Mouse (Mus musculus) neural tube, embryonic 11.5 days (tissue): ENCODE results near the gene Sel1l3. TPM values are rescaled to one million over a fixed set of nuclear protein-coding genes. Genes with fewer than 3 reads are reported as not detected.

Source experiments
- ATAC-seq: fragments of 200-750 bp; cut with Nextera tagmentation; 2 replicates; pipeline ENCODE4 v1.8.0; 2017; ENCODE audit warnings: moderate number of reproducible peaks, mild to moderate bottlenecking, moderate TSS enrichment, moderate library complexity; ENCODE audit not compliant: insufficient read depth, low FRiP score, low TSS enrichment
- DNase-seq: peaks from one replicate; pipeline ENCODE4 v3.0.0-alpha.2; 2015; ENCODE audit warnings: low spot score
- H3K27ac ChIP-seq: fragments of 300-500 bp; sonication (generic); 2 replicates; pipeline ENCODE4 v1.5.1; 2014; ENCODE audit warnings: low read depth, mild to moderate bottlenecking, low read length
- H3K27me3 ChIP-seq: fragments of 300-500 bp; sonication (generic); 2 replicates; pipeline ENCODE4 v1.6.1; 2014; ENCODE audit warnings: mild to moderate bottlenecking, low read length, mixed read lengths; ENCODE audit not compliant: control insufficient read depth, insufficient read depth
- H3K36me3 ChIP-seq: fragments of 300-500 bp; sonication (generic); 2 replicates; pipeline ENCODE4 v1.6.1; 2014; ENCODE audit warnings: mild to moderate bottlenecking, low read length, moderate library complexity, mixed read lengths; ENCODE audit not compliant: control insufficient read depth, insufficient read depth
- H3K4me1 ChIP-seq: fragments of 300-500 bp; sonication (generic); 2 replicates; pipeline ENCODE4 v1.6.1; 2014; ENCODE audit warnings: low read length, mixed read lengths; ENCODE audit not compliant: control insufficient read depth, insufficient read depth
- H3K4me2 ChIP-seq: fragments of 300-500 bp; sonication (generic); 2 replicates; pipeline ENCODE4 v1.6.1; 2014; ENCODE audit warnings: low read depth, mild to moderate bottlenecking, moderate library complexity
- H3K4me3 ChIP-seq: fragments of 300-500 bp; sonication (generic); 2 replicates; pipeline ENCODE4 v1.5.1; 2014; ENCODE audit warnings: low read depth, low read length
- H3K9ac ChIP-seq: fragments of 300-500 bp; sonication (generic); 2 replicates; pipeline ENCODE4 v1.6.1; 2014; ENCODE audit warnings: mild to moderate bottlenecking, low read length
- H3K9me3 ChIP-seq: fragments of 300-500 bp; sonication (generic); 2 replicates; pipeline ENCODE4 v1.6.1; 2016; ENCODE audit warnings: low read length; ENCODE audit not compliant: control insufficient read depth
- WGBS: fragments of 180-500 bp; shearing (Covaris S2); extraction: QIAGEN DNeasy Blood & Tissue Kit; methylation state at CpG from one replicate; pipeline ENCODE4 v1.1.7; 2014; 5-methylcytosine and 5-hydroxymethylcytosine counted together
- polyA plus RNA-seq: library from polyadenylated mRNA; unstranded; fragments of >200 nt; fragmentation: Nextera tagmentation; extraction: Ambion mirVana; gene quantifications from 2 replicates; pipeline ENCODE4 v1.2.1, GENCODE M21; 2014

The Sel1l3 gene
- polyA plus RNA-seq, 1 experiment from 2014 or later, result 3.4 TPM

- H3K27ac ChIP-seq, result no peak overlapping the region
- no peak overlapping the region for H3K4me3 ChIP-seq
- H3K36me3 ChIP-seq, result no peaks in the 10 kb centered on the region
- H3K4me1 ChIP-seq, result 0 out of 2 replicates have a peak, but pooled peaks cover 4% of the 10 kb centered on the region
- no peaks in the 10 kb centered on the region for H3K27me3 ChIP-seq
- no peak overlapping the region for H3K4me2 ChIP-seq
- no peaks in the 10 kb centered on the region for H3K9me3 ChIP-seq
- WGBS, result 68% methylated on average over 10 of the region's 10 CpGs
- DNase-seq, result no peak
- no peak for ATAC-seq
- H3K9ac ChIP-seq, result no peak overlapping the region
These were observed 30.2 kb upstream of the Sel1l3 start for GRCm38 (mm10) chr5:53243933-53244332.

GRCm38 (mm10) chr5:53242865-53243499, 29.3 kb upstream of the Sel1l3 start:
- no peaks in the 10 kb centered on the region for H3K9me3 ChIP-seq
- H3K4me2 ChIP-seq, result no peak overlapping the region
- no peaks in the 10 kb centered on the region for H3K36me3 ChIP-seq
- H3K4me1 ChIP-seq, result 0 out of 2 replicates have a peak, but pooled peaks cover 2% of the 10 kb centered on the region
- no peaks in the 10 kb centered on the region for H3K27me3 ChIP-seq
- no peak overlapping the region for H3K4me3 ChIP-seq
- H3K27ac ChIP-seq, result no peak overlapping the region
- 90% methylated on average over 7 of the region's 7 CpGs for WGBS
- H3K9ac ChIP-seq, result no peak overlapping the region
- DNase-seq (no peak), ATAC-seq (no peak)

- 82% methylated on average over 5 of the region's 5 CpGs for WGBS
- Histone ChIP-seq H3K27me3 (no peaks in the 10 kb centered on the region), H3K4me2 (no peak overlapping the region), H3K36me3 (no peaks in the 10 kb centered on the region), H3K27ac (no peak overlapping the region), H3K9me3 (no peaks in the 10 kb centered on the region), H3K9ac (no peak overlapping the region), H3K4me3 (no peak overlapping the region), H3K4me1 (0 out of 2 replicates have a peak, but pooled peaks cover 2% of the 10 kb centered on the region)
- DNase-seq (no peak), ATAC-seq (no peak)
These were observed 28.2 kb upstream of the Sel1l3 start for GRCm38 (mm10) chr5:53241963-53242362.

- ATAC-seq (no peak), DNase-seq (no peak)
- no peak overlapping the region for H3K9ac ChIP-seq
- H3K4me2 ChIP-seq, result no peak overlapping the region
- H3K27ac ChIP-seq, result no peak overlapping the region
- WGBS, result 46% methylated on average over 2 of the region's 2 CpGs
- 0 out of 2 replicates have a peak, but pooled peaks cover 2% of the 10 kb centered on the region for H3K4me1 ChIP-seq
- H3K27me3 ChIP-seq, result no peaks in the 10 kb centered on the region
- no peaks in the 10 kb centered on the region for H3K36me3 ChIP-seq
- H3K9me3 ChIP-seq, result no peaks in the 10 kb centered on the region
- H3K4me3 ChIP-seq, result no peak overlapping the region
These were observed 27.4 kb upstream of the Sel1l3 start for GRCm38 (mm10) chr5:53241109-53241508.

GRCm38 (mm10) chr5:53239831-53240440, 26.2 kb upstream of the Sel1l3 start:
- no peaks in the 10 kb centered on the region for H3K27me3 ChIP-seq

GRCm38 (mm10) chr5:53239189-53239588, 25.5 kb upstream of the Sel1l3 start:
- Histone ChIP-seq H3K27me3 (no peaks in the 10 kb centered on the region), H3K4me3 (no peak overlapping the region), H3K9me3 (no peaks in the 10 kb centered on the region), H3K4me1 (0 out of 2 replicates have a peak, but pooled peaks cover 2% of the 10 kb centered on the region), H3K9ac (no peak overlapping the region), H3K36me3 (no peaks in the 10 kb centered on the region), H3K4me2 (no peak overlapping the region), H3K27ac (no peak overlapping the region)
- DNase-seq, result no peak
- 91% methylated on average over 7 of the region's 7 CpGs for WGBS
- ATAC-seq, result no peak

More at GRCm38 (mm10) chr5:53239831-53240440, 26.2 kb upstream of the Sel1l3 start:
- no peak overlapping the region for H3K4me2 ChIP-seq
- no peak overlapping the region for H3K27ac ChIP-seq
- DNase-seq (peak; percentile 38), ATAC-seq (peak; percentile 60; the same call in 1 of the 2 replicates)
- H3K4me3 ChIP-seq, result no peak overlapping the region
- 0 out of 2 replicates have a peak, but pooled peaks cover 2% of the 10 kb centered on the region for H3K4me1 ChIP-seq
- 26% methylated on average over 11 of the region's 11 CpGs for WGBS
- no peak overlapping the region for H3K9ac ChIP-seq
- no peaks in the 10 kb centered on the region for H3K36me3 ChIP-seq
- H3K9me3 ChIP-seq, result no peaks in the 10 kb centered on the region

GRCm38 (mm10) chr5:53238761-53239160, 25.0 kb upstream of the Sel1l3 start:
- 72% methylated on average over 7 of the region's 7 CpGs for WGBS
- no peak overlapping the region for H3K4me2 ChIP-seq
- H3K27ac ChIP-seq, result no peak overlapping the region
- H3K4me3 ChIP-seq, result no peak overlapping the region
- H3K4me1 ChIP-seq, result 0 out of 2 replicates have a peak, but pooled peaks cover 2% of the 10 kb centered on the region
- DNase-seq, result no peak
- no peak overlapping the region for H3K9ac ChIP-seq
- H3K9me3 ChIP-seq, result no peaks in the 10 kb centered on the region
- ATAC-seq, result no peak
- H3K36me3 ChIP-seq, result no peaks in the 10 kb centered on the region
- no peaks in the 10 kb centered on the region for H3K27me3 ChIP-seq

- Histone ChIP-seq H3K9me3 (no peaks in the 10 kb centered on the region), H3K36me3 (no peaks in the 10 kb centered on the region), H3K4me3 (no peak overlapping the region), H3K27me3 (no peaks in the 10 kb centered on the region), H3K27ac (no peak overlapping the region), H3K9ac (no peak overlapping the region), H3K4me1 (0 out of 2 replicates have a peak, but pooled peaks cover 2% of the 10 kb centered on the region), H3K4me2 (no peak overlapping the region)
- 84% methylated on average over 7 of the region's 8 CpGs for WGBS
- no peak for ATAC-seq
- no peak for DNase-seq
These were observed 23.0 kb upstream of the Sel1l3 start for GRCm38 (mm10) chr5:53236749-53237148.

- H3K9me3 ChIP-seq, result no peaks in the 10 kb centered on the region
- no peak overlapping the region for H3K4me3 ChIP-seq
- ATAC-seq (no peak), DNase-seq (no peak)
- no peaks in the 10 kb centered on the region for H3K27me3 ChIP-seq
- H3K4me2 ChIP-seq, result no peak overlapping the region
- no peak overlapping the region for H3K27ac ChIP-seq
- H3K36me3 ChIP-seq, result no peaks in the 10 kb centered on the region
- 0 out of 2 replicates have a peak, but pooled peaks cover 2% of the 10 kb centered on the region for H3K4me1 ChIP-seq
- H3K9ac ChIP-seq, result no peak overlapping the region
- WGBS, result 58% methylated on average over 5 of the region's 5 CpGs
These were observed 22.4 kb upstream of the Sel1l3 start for GRCm38 (mm10) chr5:53236136-53236535.
